Mouse (Mus musculus) cerebellum, adult 2 months (tissue): ENCODE results near the gene Utp3.

ENCODE experiments used
- CTCF ChIP-seq: fragments of 200-500 bp; IDR thresholded peaks from 2 replicates; pipeline ENCODE4 v1.5.1; 2011; ENCODE audit warnings: low read depth, mild to moderate bottlenecking, control low read depth, low read length, moderate library complexity, borderline replicate concordance; ENCODE audit not compliant: insufficient read depth
- POLR2A ChIP-seq: fragments of 200-500 bp; IDR thresholded peaks from 2 replicates; pipeline ENCODE4 v1.6.1; 2011; ENCODE audit warnings: low read length, control low read depth, borderline replicate concordance; ENCODE audit not compliant: insufficient read depth

GRCm38 (mm10) chr5:88584061-88584460, 29.8 kb downstream of the Utp3 start:
- TF ChIP-seq CTCF: no peak
- no peak for TF ChIP-seq POLR2A
